Mouse (Mus musculus): ENCODE data around the gene Cdc34b. TPM values are rescaled to one million over a fixed set of nuclear protein-coding genes. Genes with fewer than 3 reads are reported as not detected.

Cdc34b gene
- polyA plus RNA-seq, 1 experiment: 0.11 TPM

DNA sequence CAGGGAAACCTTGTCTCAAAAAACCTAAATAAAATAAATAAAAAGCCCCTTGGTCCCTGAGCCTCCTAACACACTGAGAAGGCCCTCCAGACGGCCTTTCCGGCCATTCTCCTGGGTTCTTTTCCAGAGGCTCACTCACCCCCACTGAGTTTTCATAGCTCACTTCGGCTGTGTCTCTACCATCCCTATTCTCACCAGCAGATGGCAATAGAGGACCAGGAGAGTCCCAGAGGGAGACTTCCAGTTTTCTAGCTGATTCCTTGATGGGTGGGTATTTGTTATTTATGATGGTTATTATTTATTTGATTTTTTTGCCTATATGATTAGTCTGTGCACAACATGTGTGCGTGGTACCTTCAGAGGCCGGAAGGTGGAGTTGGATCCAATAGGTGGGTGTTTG, 11.3 kb upstream of the Cdc34b start:
- Histone ChIP-seq H3K27me3 (ENCODE audit: control insufficient read depth, insufficient read depth, insufficient read length) (peaks cover 4% of the 10 kb centered on the region), H3K36me3 (ENCODE audit: control insufficient read depth, insufficient read depth) (no peaks in the 10 kb centered on the region), H3K4me3 (no peak overlapping the region), H3K79me2 (ENCODE audit: control insufficient read depth, insufficient read depth) (no peaks in the 10 kb centered on the region), H3K4me2 (ENCODE audit: low read depth) (no peak overlapping the region), H3ac (ENCODE audit: control insufficient read depth, insufficient read length) (no peak overlapping the region)
- TF ChIP-seq TCF3 (IDR thresholded peaks at IDR 0.05; ENCODE audit: insufficient read length, low read depth) (no peak), MYOG (IDR thresholded peaks at IDR 0.05; ENCODE audit: control insufficient read depth in 1 of 3, insufficient read depth in 1 of 3, insufficient read length in 2 of 3, low read depth in 2 of 3) (no peak), MYOD1 (IDR thresholded peaks at IDR 0.05; ENCODE audit: control insufficient read depth in 1 of 3, insufficient read length in 2 of 3, low read depth in 2 of 3) (no peak), SRF (IDR thresholded peaks at IDR 0.05; ENCODE audit: control insufficient read depth, insufficient read length, low read depth) (no peak), USF1 (IDR thresholded peaks at IDR 0.05; ENCODE audit: low read depth) (no peak), POLR2AphosphoS2 (IDR thresholded peaks at IDR 0.05; ENCODE audit: insufficient read length, low read depth) (no peak)

- Histone ChIP-seq H3K36me3 (ENCODE audit: control insufficient read depth, insufficient read depth) (no peaks in the 10 kb centered on the region), H3ac (ENCODE audit: control insufficient read depth, insufficient read length) (no peak overlapping the region), H3K4me3 (no peak overlapping the region), H3K79me2 (ENCODE audit: control insufficient read depth, insufficient read depth) (no peaks in the 10 kb centered on the region), H3K4me2 (ENCODE audit: low read depth) (no peak overlapping the region), H3K27me3 (ENCODE audit: control insufficient read depth, insufficient read depth, insufficient read length) (peaks cover 9% of the 10 kb centered on the region)
- TF ChIP-seq REST (IDR thresholded peaks at IDR 0.05; ENCODE audit: insufficient read depth, insufficient read length): no peak
- TF ChIP-seq TCF3 (IDR thresholded peaks at IDR 0.05; ENCODE audit: insufficient read length, low read depth): no peak
- no peak for TF ChIP-seq POLR2A (IDR thresholded peaks at IDR 0.05; ENCODE audit: insufficient read length, low read depth)
- no peak for TF ChIP-seq CEBPB (IDR thresholded peaks at IDR 0.05; ENCODE audit: insufficient read depth, poor library complexity, severe bottlenecking)
- TF ChIP-seq SRF (IDR thresholded peaks at IDR 0.05; ENCODE audit: control insufficient read depth, insufficient read length, low read depth): no peak
- TF ChIP-seq MAX (IDR thresholded peaks at IDR 0.05; ENCODE audit: low read depth): no peak
Observed at GRCm38 (mm10) chr11:94731229-94731628, 10.4 kb upstream of the Cdc34b start.

DNA sequence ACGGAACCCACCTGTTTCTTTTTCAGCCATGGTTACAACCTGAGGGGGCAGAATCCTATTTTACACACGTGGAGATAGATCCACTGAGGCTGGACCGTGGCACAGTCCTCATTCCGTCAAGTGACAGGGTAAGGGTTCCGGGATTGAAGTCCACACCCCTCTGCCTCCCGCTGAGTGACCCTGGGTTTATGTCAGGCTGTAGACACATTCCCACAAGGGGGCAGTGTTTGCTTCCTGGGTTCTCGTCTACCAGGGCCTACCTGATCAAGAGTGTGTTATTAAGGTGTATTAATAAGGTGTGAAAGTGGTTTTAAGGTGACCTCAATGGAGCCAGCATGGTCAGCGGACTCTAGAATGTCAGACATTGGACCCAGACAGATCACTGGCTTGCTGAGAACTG, 8.8 kb upstream of the Cdc34b start:
- Histone ChIP-seq H3K36me3 (ENCODE audit: control insufficient read depth, insufficient read depth) (no peaks in the 10 kb centered on the region), H3K79me2 (ENCODE audit: control insufficient read depth, insufficient read depth) (no peaks in the 10 kb centered on the region), H3K27me3 (ENCODE audit: control insufficient read depth, insufficient read depth, insufficient read length) (peaks cover 10% of the 10 kb centered on the region), H3ac (ENCODE audit: control insufficient read depth, insufficient read length) (no peak overlapping the region), H3K4me3 (no peak overlapping the region), H3K4me2 (ENCODE audit: low read depth) (peak overlapping the region; percentile 55)
- TF ChIP-seq E2F4 (IDR thresholded peaks at IDR 0.05; ENCODE audit: insufficient read depth): no peak
- no peak for TF ChIP-seq MYOG (IDR thresholded peaks at IDR 0.05; ENCODE audit: control insufficient read depth in 1 of 3, insufficient read depth in 1 of 3, insufficient read length in 2 of 3, low read depth in 2 of 3)
- no peak for TF ChIP-seq USF1 (IDR thresholded peaks at IDR 0.05; ENCODE audit: low read depth)
- no peak for TF ChIP-seq TCF12 (IDR thresholded peaks at IDR 0.05; ENCODE audit: insufficient read depth, poor library complexity, severe bottlenecking)
- no peak for TF ChIP-seq POLR2AphosphoS2 (IDR thresholded peaks at IDR 0.05; ENCODE audit: insufficient read length, low read depth)
- TF ChIP-seq CEBPB (IDR thresholded peaks at IDR 0.05; ENCODE audit: insufficient read depth, poor library complexity, severe bottlenecking): no peak
- no peak for TF ChIP-seq TCF3 (IDR thresholded peaks at IDR 0.05; ENCODE audit: insufficient read length, low read depth)
- TF ChIP-seq SRF (IDR thresholded peaks at IDR 0.05; ENCODE audit: control insufficient read depth, insufficient read length, low read depth): no peak
- no peak for TF ChIP-seq MYOD1 (IDR thresholded peaks at IDR 0.05; ENCODE audit: control insufficient read depth in 1 of 3, insufficient read length in 2 of 3, low read depth in 2 of 3)
- TF ChIP-seq REST (IDR thresholded peaks at IDR 0.05; ENCODE audit: insufficient read depth, insufficient read length): no peak
- no peak for TF ChIP-seq MAX (IDR thresholded peaks at IDR 0.05; ENCODE audit: low read depth)
- no peak for TF ChIP-seq POLR2A (IDR thresholded peaks at IDR 0.05; ENCODE audit: insufficient read length, low read depth)

GRCm38 (mm10) chr11:94735746-94736145, 5.8 kb upstream of the Cdc34b start:
- Histone ChIP-seq H3K36me3 (ENCODE audit: control insufficient read depth, insufficient read depth) (no peaks in the 10 kb centered on the region), H3ac (ENCODE audit: control insufficient read depth, insufficient read length) (no peak overlapping the region), H3K79me2 (ENCODE audit: control insufficient read depth, insufficient read depth) (no peaks in the 10 kb centered on the region), H3K27me3 (ENCODE audit: control insufficient read depth, insufficient read depth, insufficient read length) (peaks cover 18% of the 10 kb centered on the region), H3K4me2 (ENCODE audit: low read depth) (no peak overlapping the region), H3K4me3 (no peak overlapping the region)
- TF ChIP-seq MAX (IDR thresholded peaks at IDR 0.05; ENCODE audit: low read depth) (no peak), POLR2A (IDR thresholded peaks at IDR 0.05; ENCODE audit: insufficient read length, low read depth) (no peak), MYOG (IDR thresholded peaks at IDR 0.05; ENCODE audit: control insufficient read depth in 1 of 3, insufficient read depth in 1 of 3, insufficient read length in 2 of 3, low read depth in 2 of 3) (no peak), TCF3 (IDR thresholded peaks at IDR 0.05; ENCODE audit: insufficient read length, low read depth) (no peak), MYOD1 (IDR thresholded peaks at IDR 0.05; ENCODE audit: control insufficient read depth in 1 of 3, insufficient read length in 2 of 3, low read depth in 2 of 3) (no peak), E2F4 (IDR thresholded peaks at IDR 0.05; ENCODE audit: insufficient read depth) (no peak), TCF12 (IDR thresholded peaks at IDR 0.05; ENCODE audit: insufficient read depth, poor library complexity, severe bottlenecking) (no peak)

DNA sequence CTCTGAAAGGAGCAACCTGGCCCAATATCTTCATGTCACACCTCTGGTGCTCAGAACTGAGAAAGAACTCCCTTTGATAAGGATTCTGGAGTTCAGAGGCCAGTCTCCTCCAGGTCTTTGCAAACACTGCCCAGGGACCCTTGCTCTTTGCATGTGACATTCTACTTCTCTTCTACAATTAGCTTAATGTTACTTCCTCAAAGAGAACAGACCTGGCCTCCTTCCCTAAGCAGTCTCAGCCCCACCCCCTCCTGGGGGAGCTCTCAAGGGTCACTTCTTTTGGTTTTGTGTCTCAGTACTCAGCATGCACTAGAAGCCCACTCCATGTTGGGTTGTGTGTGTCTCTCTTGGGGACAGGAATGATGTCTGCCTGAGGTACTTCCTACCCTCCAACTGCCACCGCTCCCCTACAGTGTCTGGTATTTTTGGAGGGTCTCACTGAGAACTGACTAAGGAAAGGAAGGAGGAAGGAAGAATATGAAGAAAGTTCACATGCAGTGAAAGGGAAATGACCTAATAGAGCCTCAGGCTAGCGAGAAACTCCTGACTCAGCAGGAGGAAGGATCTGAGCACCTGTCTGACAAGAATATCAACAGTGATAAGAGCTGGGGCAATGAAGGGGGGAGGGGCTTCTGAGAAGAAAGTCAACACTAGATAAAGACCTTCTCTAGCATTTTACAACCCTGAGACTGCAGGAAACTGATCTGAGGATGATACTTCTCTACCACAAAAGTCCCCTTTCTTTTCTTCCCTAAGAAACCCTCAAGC, 11.5 kb downstream of the Cdc34b start:
- TF ChIP-seq POLR2A (IDR thresholded peaks at IDR 0.05; ENCODE audit: insufficient read length, low read depth) (no peak), MYOG (IDR thresholded peaks at IDR 0.05; ENCODE audit: control insufficient read depth in 1 of 3, insufficient read depth in 1 of 3, insufficient read length in 2 of 3, low read depth in 2 of 3) (no peak), USF1 (IDR thresholded peaks at IDR 0.05; ENCODE audit: low read depth) (no peak), MAX (IDR thresholded peaks at IDR 0.05; ENCODE audit: low read depth) (no peak), POLR2AphosphoS2 (IDR thresholded peaks at IDR 0.05; ENCODE audit: insufficient read length, low read depth) (no peak), CEBPB (IDR thresholded peaks at IDR 0.05; ENCODE audit: insufficient read depth, poor library complexity, severe bottlenecking) (no peak), REST (IDR thresholded peaks at IDR 0.05; ENCODE audit: insufficient read depth, insufficient read length) (no peak), E2F4 (IDR thresholded peaks at IDR 0.05; ENCODE audit: insufficient read depth) (no peak), SRF (IDR thresholded peaks at IDR 0.05; ENCODE audit: control insufficient read depth, insufficient read length, low read depth) (no peak), TCF3 (IDR thresholded peaks at IDR 0.05; ENCODE audit: insufficient read length, low read depth) (no peak), MYOD1 (IDR thresholded peaks at IDR 0.05; ENCODE audit: control insufficient read depth in 1 of 3, insufficient read length in 2 of 3, low read depth in 2 of 3) (no peak)

More for the DNA sequence above, 11.5 kb downstream of the Cdc34b start:
- no peak overlapping the region for H3K4me3 ChIP-seq
- no peak overlapping the region for H3K4me2 ChIP-seq (ENCODE audit: low read depth)
- peaks cover 15% of the 10 kb centered on the region for H3K27me3 ChIP-seq (ENCODE audit: control insufficient read depth, insufficient read depth, insufficient read length)
- H3ac ChIP-seq (ENCODE audit: control insufficient read depth, insufficient read length): no peak overlapping the region
- H3K79me2 ChIP-seq (ENCODE audit: control insufficient read depth, insufficient read depth): no peaks in the 10 kb centered on the region
- no peaks in the 10 kb centered on the region for H3K36me3 ChIP-seq (ENCODE audit: control insufficient read depth, insufficient read depth)
